Mouse (Mus musculus) intestine, embryonic 16.5 days (tissue): Measurements from ENCODE around the gene Tmem238l. TPM values are rescaled to one million over a fixed set of nuclear protein-coding genes. Genes with fewer than 3 reads are reported as not detected.

Experiments used
- ATAC-seq: fragments of 200-750 bp; cut with Nextera tagmentation; 2 replicates; pipeline ENCODE4 v1.8.0; 2017; ENCODE audit warnings: moderate TSS enrichment, moderate library complexity
- H3K27ac ChIP-seq: fragments of 300-500 bp; sonication (generic); 2 replicates; pipeline ENCODE4 v1.5.1; 2014; ENCODE audit warnings: mild to moderate bottlenecking, low read length
- H3K27me3 ChIP-seq: fragments of 300-500 bp; sonication (generic); replicated peaks from 2 replicates; pipeline ENCODE4 v1.6.1; 2014; ENCODE audit warnings: low read length, control low read depth, mixed read lengths; ENCODE audit not compliant: control insufficient read depth, insufficient read depth
- H3K36me3 ChIP-seq: fragments of 300-500 bp; sonication (generic); 2 replicates; pipeline ENCODE4 v1.6.1; 2014; ENCODE audit warnings: low read length, control low read depth; ENCODE audit not compliant: control insufficient read depth, insufficient read depth
- H3K4me1 ChIP-seq: fragments of 300-500 bp; sonication (generic); 2 replicates; pipeline ENCODE4 v1.6.1; 2014; ENCODE audit warnings: low read length, control low read depth, mixed read lengths; ENCODE audit not compliant: control insufficient read depth, insufficient read depth
- H3K4me2 ChIP-seq: fragments of 300-500 bp; sonication (generic); 2 replicates; pipeline ENCODE4 v1.6.1; 2014; ENCODE audit warnings: low read depth, low read length, control low read depth
- H3K4me3 ChIP-seq: fragments of 300-500 bp; sonication (generic); 2 replicates; pipeline ENCODE4 v1.5.1; 2014; ENCODE audit warnings: mild to moderate bottlenecking, low read length
- H3K9ac ChIP-seq: fragments of 300-500 bp; sonication (generic); 2 replicates; pipeline ENCODE4 v1.6.1; 2014; ENCODE audit warnings: low read depth, low read length
- H3K9me3 ChIP-seq: fragments of 300-500 bp; sonication (generic); 2 replicates; pipeline ENCODE4 v1.6.1; 2016; ENCODE audit warnings: low read length, control low read depth; ENCODE audit not compliant: control insufficient read depth
- WGBS: fragments of 180-500 bp; shearing (Covaris S2); extraction: QIAGEN DNeasy Blood & Tissue Kit; methylation state at CpG from one replicate; pipeline ENCODE4 v1.1.7; 2014; 5-methylcytosine and 5-hydroxymethylcytosine counted together
- polyA plus RNA-seq: library from polyadenylated mRNA; unstranded; fragments of >200 nt; fragmentation: Nextera tagmentation; extraction: Ambion mirVana; gene quantifications from 2 replicates; pipeline ENCODE4 v1.2.1, GENCODE M21; 2015

Gene Tmem238l
- 2.2 and 2.8 TPM in 2 replicates for polyA plus RNA-seq

- no peaks in the 10 kb centered on the region for H3K27me3 ChIP-seq
- 64% methylated on average over 9 of the region's 9 CpGs for WGBS
- no peaks in the 10 kb centered on the region for H3K9me3 ChIP-seq
- no peak within 1 kb of the TSS for H3K9ac ChIP-seq
- peak within 1 kb of the TSS; percentile 56; the same call in 1 of the 2 replicates for H3K27ac ChIP-seq
- H3K4me1 ChIP-seq, result 0 out of 2 replicates have a peak, but pooled peaks cover 7% of the 10 kb centered on the region
- H3K36me3 ChIP-seq, result no peaks in the 10 kb centered on the region
- H3K4me2 ChIP-seq, result no peak within 1 kb of the TSS
- ATAC-seq, result peak; percentile 48
- no peak within 1 kb of the TSS for H3K4me3 ChIP-seq
These were observed at the start of gene Tmem238l for GRCm38 (mm10) chr11:66956303-66956702. TSS of gene Tmem238l (plus strand) at chr11:66956638.

- no peak within 1 kb of the TSS for H3K4me3 ChIP-seq
- H3K9me3 ChIP-seq, result no peaks in the 10 kb centered on the region
- H3K27ac ChIP-seq, result no peak within 1 kb of the TSS; the same call in 1 of the 2 replicates
- no peaks in the 10 kb centered on the region for H3K36me3 ChIP-seq
- H3K9ac ChIP-seq, result peak within 1 kb of the TSS; percentile 27; the same call in 1 of the 2 replicates
- H3K4me1 ChIP-seq, result peaks cover 7% of the 10 kb centered on the region; the same call in 1 of the 2 replicates
- 46% methylated on average over 10 of the region's 10 CpGs for WGBS
- ATAC-seq, result no peak
- H3K4me2 ChIP-seq, result no peak within 1 kb of the TSS
- H3K27me3 ChIP-seq, result no peaks in the 10 kb centered on the region
These were observed 44.6 kb upstream of the Tmem238l start, which contains the start of gene Pirt for GRCm38 (mm10) chr11:66911811-66912210. TSS of gene Pirt (plus strand) at chr11:66911981.

GRCm38 (mm10) chr11:66912531-66913458, 43.6 kb upstream of the Tmem238l start:
- H3K36me3 ChIP-seq, result no peaks in the 10 kb centered on the region
- no peak overlapping the region; the same call in 1 of the 2 replicates for H3K27ac ChIP-seq
- no peaks in the 10 kb centered on the region for H3K9me3 ChIP-seq
- no peaks in the 10 kb centered on the region for H3K27me3 ChIP-seq
- no peak overlapping the region for H3K4me2 ChIP-seq
- H3K9ac ChIP-seq, result peak overlapping the region; percentile 27; the same call in 1 of the 2 replicates
- H3K4me1 ChIP-seq, result peaks cover 7% of the 10 kb centered on the region; the same call in 1 of the 2 replicates
- peak; percentile 83 for ATAC-seq
- 49% methylated on average over 17 of the region's 17 CpGs for WGBS
- no peak overlapping the region for H3K4me3 ChIP-seq

GRCm38 (mm10) chr11:66914249-66914648, 42.2 kb upstream of the Tmem238l start:
- no peak overlapping the region for H3K9ac ChIP-seq
- no peaks in the 10 kb centered on the region for H3K36me3 ChIP-seq
- H3K4me2 ChIP-seq, result no peak overlapping the region
- no peaks in the 10 kb centered on the region for H3K9me3 ChIP-seq
- no peaks in the 10 kb centered on the region for H3K27me3 ChIP-seq
- H3K4me1 ChIP-seq, result peaks cover 7% of the 10 kb centered on the region; the same call in 1 of the 2 replicates
- no peak overlapping the region for H3K4me3 ChIP-seq
- H3K27ac ChIP-seq, result no peak overlapping the region
- peak; percentile 19; the same call in 1 of the 2 replicates for ATAC-seq
- 26% methylated on average over 3 of the region's 3 CpGs for WGBS

GRCm38 (mm10) chr11:66920012-66920411, 36.4 kb upstream of the Tmem238l start:
- H3K9ac ChIP-seq, result no peak overlapping the region
- 60% methylated on average over 2 of the region's 2 CpGs for WGBS
- no peak overlapping the region for H3K4me2 ChIP-seq

GRCm38 (mm10) chr11:66924095-66924823, 32.2 kb upstream of the Tmem238l start:
- Histone ChIP-seq H3K4me1 (no peaks in the 10 kb centered on the region), H3K4me2 (no peak overlapping the region), H3K4me3 (no peak overlapping the region), H3K27ac (no peak overlapping the region), H3K9ac (no peak overlapping the region), H3K27me3 (no peaks in the 10 kb centered on the region), H3K9me3 (no peaks in the 10 kb centered on the region), H3K36me3 (no peaks in the 10 kb centered on the region)
- ATAC-seq, result peak; percentile 73
- WGBS, result 66% methylated on average over 11 of the region's 11 CpGs

More at GRCm38 (mm10) chr11:66920012-66920411, 36.4 kb upstream of the Tmem238l start:
- Histone ChIP-seq H3K27me3 (no peaks in the 10 kb centered on the region), H3K9me3 (no peaks in the 10 kb centered on the region), H3K4me1 (no peaks in the 10 kb centered on the region), H3K36me3 (no peaks in the 10 kb centered on the region), H3K27ac (no peak overlapping the region), H3K4me3 (no peak overlapping the region)
- ATAC-seq, result no peak

GRCm38 (mm10) chr11:66928311-66928710, 28.1 kb upstream of the Tmem238l start:
- Histone ChIP-seq H3K27me3 (no peaks in the 10 kb centered on the region), H3K4me1 (no peaks in the 10 kb centered on the region; the same call in 1 of the 2 replicates), H3K9ac (no peak overlapping the region), H3K27ac (no peak overlapping the region), H3K4me3 (no peak overlapping the region), H3K36me3 (no peaks in the 10 kb centered on the region), H3K4me2 (no peak overlapping the region), H3K9me3 (no peaks in the 10 kb centered on the region)
- no peak for ATAC-seq
- WGBS, result 70% methylated on average over 3 of the region's 3 CpGs

- Histone ChIP-seq H3K4me1 (peaks cover 4% of the 10 kb centered on the region; the same call in 1 of the 2 replicates), H3K4me2 (no peak overlapping the region), H3K36me3 (no peaks in the 10 kb centered on the region), H3K27ac (no peak overlapping the region), H3K4me3 (no peak overlapping the region), H3K9ac (no peak overlapping the region), H3K9me3 (no peaks in the 10 kb centered on the region), H3K27me3 (no peaks in the 10 kb centered on the region)
- WGBS, result 77% methylated on average over 9 of the region's 9 CpGs
- no peak for ATAC-seq
These were observed 23.4 kb upstream of the Tmem238l start for GRCm38 (mm10) chr11:66932827-66933599.
